Mouse (Mus musculus) kidney, embryonic 16.5 days (tissue): ENCODE data around the gene Oma1. TPM values are rescaled to one million over a fixed set of nuclear protein-coding genes. Genes with fewer than 3 reads are reported as not detected.

Source experiments
- ATAC-seq: fragments of 200-750 bp; cut with Nextera tagmentation; 2 replicates; pipeline ENCODE4 v1.8.0; 2017; ENCODE audit warnings: moderate TSS enrichment; ENCODE audit not compliant: low FRiP score, low TSS enrichment
- H3K27ac ChIP-seq: fragments of 300-500 bp; sonication (generic); 2 replicates; pipeline ENCODE4 v1.5.1; 2014; ENCODE audit warnings: low read length
- H3K27me3 ChIP-seq: fragments of 300-500 bp; sonication (generic); 2 replicates; pipeline ENCODE4 v1.6.1; 2014; ENCODE audit warnings: low read length, control low read depth, mixed read lengths; ENCODE audit not compliant: insufficient read depth
- H3K36me3 ChIP-seq: fragments of 300-500 bp; sonication (generic); 2 replicates; pipeline ENCODE4 v1.6.1; 2014; ENCODE audit warnings: low read length, control low read depth, mixed read lengths; ENCODE audit not compliant: insufficient read depth
- H3K4me1 ChIP-seq: fragments of 300-500 bp; sonication (generic); 2 replicates; pipeline ENCODE4 v1.6.1; 2014; ENCODE audit warnings: low read length, control low read depth, mixed read lengths; ENCODE audit not compliant: insufficient read depth
- H3K4me2 ChIP-seq: fragments of 300-500 bp; sonication (generic); replicated peaks from 2 replicates; pipeline ENCODE4 v1.6.1; 2014; ENCODE audit warnings: low read depth, low read length
- H3K4me3 ChIP-seq: fragments of 300-500 bp; sonication (generic); 2 replicates; pipeline ENCODE4 v1.5.1; 2014; ENCODE audit warnings: mild to moderate bottlenecking, low read length
- H3K9ac ChIP-seq: fragments of 300-500 bp; sonication (generic); replicated peaks from 2 replicates; pipeline ENCODE4 v1.6.1; 2014; ENCODE audit warnings: low read length
- H3K9me3 ChIP-seq: fragments of 300-500 bp; sonication (generic); 2 replicates; pipeline ENCODE4 v1.6.1; 2016; ENCODE audit warnings: low read length, control low read depth
- WGBS: fragments of 180-500 bp; shearing (Covaris S2); extraction: QIAGEN DNeasy Blood & Tissue Kit; methylation state at CpG from one replicate; pipeline ENCODE4 v1.1.7; 2014; 5-methylcytosine and 5-hydroxymethylcytosine counted together
- polyA plus RNA-seq: library from polyadenylated mRNA; unstranded; fragments of >200 nt; fragmentation: Nextera tagmentation; extraction: Ambion mirVana; gene quantifications from 2 replicates; pipeline ENCODE4 v1.2.1, GENCODE M21; 2015

The Oma1 gene
- polyA plus RNA-seq, 1 experiment from 2014 or later, result 25.0 TPM

DNA sequence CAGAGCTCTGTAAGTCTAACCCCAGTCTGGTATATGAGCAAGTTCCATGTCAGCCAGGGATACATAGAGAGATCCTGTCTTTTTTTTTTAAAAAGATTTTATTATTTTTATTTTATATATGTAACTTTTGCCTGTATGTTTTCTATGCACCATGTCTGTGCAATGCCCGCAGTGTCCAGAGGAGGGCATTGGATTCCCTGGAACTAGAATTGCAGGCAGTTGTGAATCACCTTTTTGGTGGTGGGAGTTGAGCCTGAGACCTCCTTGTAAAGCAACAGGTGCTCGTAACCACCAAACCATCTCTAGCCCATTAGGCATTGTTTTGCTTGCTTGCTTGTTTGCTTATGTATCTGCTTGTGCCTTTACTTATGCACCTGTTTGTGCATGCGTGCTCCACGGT lies 35.6 kb downstream of the Oma1 start:
- no peak overlapping the region for H3K27ac ChIP-seq
- no peak overlapping the region for H3K4me2 ChIP-seq
- no peak for ATAC-seq
- H3K27me3 ChIP-seq, result no peaks in the 10 kb centered on the region
- no peak overlapping the region for H3K4me3 ChIP-seq
- 87% methylated on average over 4 of the region's 4 CpGs for WGBS
- H3K9ac ChIP-seq, result no peak overlapping the region
- peaks cover 4% of the 10 kb centered on the region; the same call in 1 of the 2 replicates for H3K4me1 ChIP-seq
- H3K36me3 ChIP-seq, result no peaks in the 10 kb centered on the region
- H3K9me3 ChIP-seq, result no peaks in the 10 kb centered on the region

DNA sequence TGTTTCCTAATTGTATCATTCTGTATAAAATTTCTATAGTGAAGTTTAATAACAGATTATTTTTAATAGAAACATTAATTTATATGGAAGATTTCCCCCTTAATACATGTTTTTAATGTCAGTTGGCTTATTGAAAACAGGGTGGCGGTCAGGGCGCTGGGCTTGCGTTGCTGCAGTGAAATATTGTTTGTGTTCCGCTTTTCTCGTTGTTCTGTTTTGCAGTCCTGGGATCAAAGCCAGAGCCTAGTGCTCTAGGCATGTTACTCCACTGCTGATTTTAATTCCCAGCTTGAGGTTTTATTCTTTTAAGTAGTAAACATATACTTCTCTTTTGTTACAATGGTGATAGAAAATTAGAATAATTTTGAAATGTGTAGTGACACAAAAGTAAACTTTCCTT lies 39.3 kb downstream of the Oma1 start:
- Histone ChIP-seq H3K4me2 (no peak overlapping the region), H3K27me3 (no peaks in the 10 kb centered on the region), H3K4me1 (peaks cover 4% of the 10 kb centered on the region; the same call in 1 of the 2 replicates), H3K36me3 (no peaks in the 10 kb centered on the region), H3K9ac (no peak overlapping the region), H3K9me3 (no peaks in the 10 kb centered on the region), H3K4me3 (no peak overlapping the region), H3K27ac (no peak overlapping the region)
- no peak for ATAC-seq
- WGBS, result 57% methylated on average over 5 of the region's 5 CpGs

DNA sequence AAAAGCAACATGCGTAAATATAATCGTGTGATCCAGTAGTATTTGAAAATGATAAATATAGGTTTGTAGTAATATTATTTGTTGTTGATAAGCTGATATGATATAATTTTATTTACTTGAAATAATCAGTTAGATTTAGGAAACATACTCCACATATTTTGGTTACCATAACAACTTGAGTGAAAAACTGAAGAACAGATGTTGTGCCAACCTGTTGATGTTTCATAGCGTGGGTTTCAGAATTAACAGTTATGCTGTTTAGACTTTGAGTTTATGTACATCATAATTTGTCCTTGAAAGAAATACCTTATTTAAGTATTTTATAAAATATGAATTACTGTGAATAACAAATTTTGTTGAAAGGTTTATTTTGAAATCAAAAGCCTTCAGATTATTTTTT lies 43.8 kb downstream of the Oma1 start:
- H3K27ac ChIP-seq, result no peak overlapping the region
- H3K9me3 ChIP-seq, result no peaks in the 10 kb centered on the region
- WGBS, result 91% methylated on average over 3 of the region's 3 CpGs
- no peak for ATAC-seq
- H3K9ac ChIP-seq, result no peak overlapping the region
- no peak overlapping the region for H3K4me3 ChIP-seq
- H3K36me3 ChIP-seq, result no peaks in the 10 kb centered on the region
- no peaks in the 10 kb centered on the region for H3K4me1 ChIP-seq
- no peak overlapping the region for H3K4me2 ChIP-seq
- no peaks in the 10 kb centered on the region for H3K27me3 ChIP-seq

DNA sequence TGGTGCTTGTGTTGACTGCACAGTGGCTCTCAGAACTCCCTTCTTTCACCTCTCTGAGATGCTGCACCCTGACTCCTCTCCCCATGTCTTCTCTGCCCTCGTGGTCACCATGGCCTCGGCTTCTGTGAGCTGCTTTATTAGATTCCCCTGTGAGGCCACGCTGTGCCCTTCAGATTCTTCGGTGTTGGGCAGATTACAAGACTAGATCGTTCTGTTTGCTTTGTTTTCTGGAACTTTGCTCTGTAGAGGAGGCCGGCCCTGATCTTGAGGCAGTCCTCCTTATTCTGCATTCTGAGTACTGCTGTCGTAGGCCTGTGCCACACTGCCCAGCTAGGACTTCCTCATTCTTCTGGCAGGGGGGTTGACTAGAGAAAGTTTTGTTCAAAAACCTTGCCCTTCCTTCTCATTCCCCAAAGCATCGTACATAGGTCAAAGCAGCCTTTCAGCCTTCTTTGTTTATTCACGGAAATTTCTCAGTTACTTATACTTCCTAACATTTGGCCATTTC lies 45.4 kb downstream of the Oma1 start:
- no peak for ATAC-seq
- Histone ChIP-seq H3K27me3 (no peaks in the 10 kb centered on the region), H3K4me3 (no peak overlapping the region), H3K9me3 (no peaks in the 10 kb centered on the region), H3K4me1 (no peaks in the 10 kb centered on the region), H3K27ac (no peak overlapping the region), H3K9ac (no peak overlapping the region), H3K36me3 (no peaks in the 10 kb centered on the region), H3K4me2 (no peak overlapping the region)
- 76% methylated on average over 9 of the region's 9 CpGs for WGBS

- Histone ChIP-seq H3K4me3 (no peak overlapping the region), H3K36me3 (no peaks in the 10 kb centered on the region), H3K27ac (no peak overlapping the region), H3K4me1 (no peaks in the 10 kb centered on the region), H3K27me3 (no peaks in the 10 kb centered on the region), H3K4me2 (no peak overlapping the region), H3K9ac (no peak overlapping the region), H3K9me3 (no peaks in the 10 kb centered on the region)
- 87% methylated on average over 5 of the region's 5 CpGs for WGBS
- ATAC-seq, result no peak
Measured at GRCm38 (mm10) chr4:103382171-103382570, 68.6 kb downstream of the Oma1 start.

DNA sequence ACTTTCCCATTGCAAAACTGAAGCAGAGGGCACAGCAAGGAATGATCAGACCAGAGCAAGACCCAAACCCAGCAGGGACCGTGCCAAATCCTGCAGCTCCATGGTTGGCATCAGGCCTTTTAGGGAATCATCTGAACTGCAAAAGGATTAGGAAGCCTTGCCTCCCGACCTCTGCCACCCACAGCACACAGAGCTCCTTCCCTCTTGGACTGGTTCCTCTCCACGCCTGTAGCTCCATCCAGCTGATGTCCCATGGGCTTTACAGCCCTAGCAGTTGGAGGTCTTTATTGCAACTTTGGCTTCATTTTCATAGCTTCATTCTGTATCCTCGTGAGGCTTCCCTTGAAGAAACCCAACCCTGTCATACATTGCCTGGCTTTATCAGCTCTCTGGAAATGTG lies 71.4 kb downstream of the Oma1 start:
- no peak overlapping the region for H3K4me2 ChIP-seq
- no peaks in the 10 kb centered on the region for H3K36me3 ChIP-seq
- ATAC-seq, result no peak
- no peaks in the 10 kb centered on the region for H3K27me3 ChIP-seq
- H3K4me1 ChIP-seq, result no peaks in the 10 kb centered on the region
- no peak overlapping the region for H3K27ac ChIP-seq
- no peak overlapping the region for H3K4me3 ChIP-seq
- 72% methylated on average over 4 of the region's 4 CpGs for WGBS
- H3K9ac ChIP-seq, result no peak overlapping the region
- no peaks in the 10 kb centered on the region for H3K9me3 ChIP-seq

- Histone ChIP-seq H3K36me3 (no peaks in the 10 kb centered on the region), H3K4me1 (no peaks in the 10 kb centered on the region), H3K27me3 (no peaks in the 10 kb centered on the region), H3K4me3 (no peak overlapping the region), H3K9ac (no peak overlapping the region), H3K27ac (no peak overlapping the region), H3K4me2 (no peak overlapping the region), H3K9me3 (no peaks in the 10 kb centered on the region)
- no peak for ATAC-seq
- WGBS, result 62% methylated on average over 4 of the region's 4 CpGs
Measured at GRCm38 (mm10) chr4:103385835-103386787, 72.5 kb downstream of the Oma1 start.

GRCm38 (mm10) chr4:103387292-103387691 lies 73.7 kb downstream of the Oma1 start:
- Histone ChIP-seq H3K4me3 (no peak overlapping the region), H3K9me3 (no peaks in the 10 kb centered on the region), H3K36me3 (no peaks in the 10 kb centered on the region), H3K4me1 (no peaks in the 10 kb centered on the region), H3K27ac (no peak overlapping the region), H3K9ac (no peak overlapping the region), H3K27me3 (no peaks in the 10 kb centered on the region), H3K4me2 (no peak overlapping the region)
- ATAC-seq, result no peak
- 71% methylated on average over 3 of the region's 3 CpGs for WGBS

- ATAC-seq, result no peak
- Histone ChIP-seq H3K4me2 (no peak overlapping the region), H3K9me3 (no peaks in the 10 kb centered on the region), H3K27me3 (no peaks in the 10 kb centered on the region), H3K9ac (no peak overlapping the region), H3K36me3 (no peaks in the 10 kb centered on the region), H3K4me3 (no peak overlapping the region), H3K27ac (no peak overlapping the region), H3K4me1 (no peaks in the 10 kb centered on the region)
- 63% methylated on average over 8 of the region's 8 CpGs for WGBS
Measured at GRCm38 (mm10) chr4:103388530-103389178, 75.0 kb downstream of the Oma1 start.

DNA sequence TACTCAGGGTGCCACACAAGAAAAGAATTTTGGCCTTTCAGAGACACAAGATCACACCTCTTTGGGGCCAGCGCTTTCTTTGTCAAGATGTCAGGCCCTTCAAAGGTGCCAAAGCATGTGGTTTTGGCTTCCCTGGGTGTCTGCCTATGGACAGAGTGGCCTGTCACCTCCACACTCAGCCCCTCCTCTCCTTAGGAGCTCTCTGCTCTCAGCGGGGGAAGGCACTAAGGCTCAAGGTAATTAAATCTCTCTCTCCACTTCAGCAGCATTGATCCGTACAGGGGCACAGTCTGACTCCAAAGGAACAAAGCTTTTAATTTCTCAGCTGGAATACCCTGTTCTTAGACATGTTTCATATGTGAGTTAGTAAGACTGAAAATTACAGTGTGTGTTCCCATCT lies 76.0 kb downstream of the Oma1 start:
- H3K4me1 ChIP-seq, result no peaks in the 10 kb centered on the region
- H3K4me2 ChIP-seq, result no peak overlapping the region
- 30% methylated on average over 3 of the region's 3 CpGs for WGBS
- H3K9me3 ChIP-seq, result no peaks in the 10 kb centered on the region
- no peaks in the 10 kb centered on the region for H3K36me3 ChIP-seq
- H3K9ac ChIP-seq, result no peak overlapping the region
- H3K27ac ChIP-seq, result no peak overlapping the region
- no peaks in the 10 kb centered on the region for H3K27me3 ChIP-seq
- H3K4me3 ChIP-seq, result no peak overlapping the region
- 0 out of 2 replicates have a peak, but pooled peaks have one; percentile 65 for ATAC-seq
